Mouse (Mus musculus): ENCODE measurements around the gene Senp6.

DNA sequence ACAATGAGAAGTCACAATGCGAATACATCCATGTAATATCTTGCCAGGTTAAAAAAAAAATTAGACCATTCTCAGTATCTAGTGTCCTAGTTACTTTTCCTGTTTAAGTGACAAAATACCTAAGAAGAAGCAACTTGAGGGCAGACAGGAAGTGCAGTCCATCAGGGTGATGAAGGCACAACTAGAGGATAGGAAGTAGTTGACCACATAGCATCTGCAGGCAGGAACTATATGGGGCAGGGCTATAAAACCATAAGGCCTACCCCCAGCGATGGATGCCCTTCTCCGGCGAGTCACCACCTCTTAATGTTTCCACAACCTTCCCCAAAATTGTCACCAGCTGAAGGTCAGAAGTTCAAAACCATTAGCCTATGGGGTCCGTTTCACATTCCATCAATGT lies 90.1 kb downstream of the Senp6 start:
- no peak for TF ChIP-seq FLI1 (IDR thresholded peaks at IDR 0.05; ENCODE audit: low read length)
- no peak for TF ChIP-seq GATA1 (IDR thresholded peaks at IDR 0.05; ENCODE audit: borderline replicate concordance, low read length)
